Mouse (Mus musculus) kidney, adult 2 months (tissue): ENCODE results near the gene Atp5h.

Source experiments
- CTCF ChIP-seq: fragments of 200-500 bp; conservative IDR thresholded peaks from 2 replicates; pipeline ENCODE4 v1.5.1; 2011; ENCODE audit warnings: low read depth, mild to moderate bottlenecking, control low read depth, low read length, moderate library complexity, mixed read lengths; ENCODE audit not compliant: insufficient read depth, insufficient read length
- POLR2A ChIP-seq: fragments of 200-500 bp; IDR thresholded peaks from one replicate; pipeline ENCODE4 v1.6.1; 2011; ENCODE audit warnings: low read depth, low read length, control low read depth

GRCm38 (mm10) chr11:115391358-115391757 is 28.4 kb downstream of the Atp5h start:
- TF ChIP-seq CTCF, result no peak
- no peak for TF ChIP-seq POLR2A
